Comparison of ENCODE assay signal across 18 mouse cellular contexts in the genomic region with DNA sequence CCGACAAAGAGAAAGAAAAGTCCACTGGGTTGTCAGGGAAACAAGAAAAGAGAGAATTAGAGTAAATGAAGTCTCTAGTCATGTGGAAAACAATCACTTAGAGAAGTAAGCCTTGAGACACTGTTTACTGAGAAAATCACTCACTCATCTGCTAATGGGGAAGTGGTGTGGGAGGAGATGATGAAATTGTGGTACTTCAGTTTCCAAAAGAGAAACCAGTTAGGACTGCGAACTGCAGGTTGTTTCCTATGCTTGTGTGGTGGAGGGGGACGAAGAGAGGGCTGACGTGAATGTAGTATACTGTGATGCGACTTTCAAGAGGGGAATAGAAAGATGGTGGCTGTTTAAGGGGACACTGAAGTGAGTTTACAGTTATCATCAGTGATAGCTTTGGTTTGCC. TPM values are rescaled to one million over a fixed set of nuclear protein-coding genes. Genes with fewer than 3 reads are reported as not detected.
DNase-seq lines count a peak whose midpoint lies in the region; ATAC-seq lines count a peak whose summit lies in the region.
"Had no signal": no experiment of that assay in that cellular context is flagged by ENCODE, and none has a peak within 500 bp of the region (broad histone marks: within the 10 kb centered on the region; RNA-seq: fewer than 3 reads in every experiment).

No protein-coding gene starts in this region.

- WGBS in liver, embryonic 12.5 days (ENCODE audit: insufficient replicate concordance): 23% methylated on average over 5 of the region's 5 CpGs
- 59% methylated on average over 5 of the region's 5 CpGs for WGBS in hindbrain, embryonic 13.5 days
- 62% methylated on average over 5 of the region's 5 CpGs for WGBS in hindbrain, embryonic 11.5 days

- H3K4me1 ChIP-seq in liver, embryonic 12.5 days: no peaks in the 10 kb centered on the region
- no peaks in the 10 kb centered on the region for H3K4me1 ChIP-seq in hindbrain, embryonic 13.5 days (replicated peaks)
- no peaks in the 10 kb centered on the region for H3K4me1 ChIP-seq in hindbrain, embryonic 11.5 days (replicated peaks; ENCODE audit: control insufficient read depth, insufficient read depth, low read length)
- H3K4me1 ChIP-seq: heart, embryonic 12.5 days; hindbrain, embryonic 15.5 days; midbrain, embryonic 12.5 days had no signal

- no peaks in the 10 kb centered on the region for H3K27me3 ChIP-seq in liver, embryonic 12.5 days (replicated peaks)
- H3K27me3 ChIP-seq in hindbrain, embryonic 13.5 days: no peaks in the 10 kb centered on the region
- no peaks in the 10 kb centered on the region for H3K27me3 ChIP-seq in hindbrain, embryonic 11.5 days (ENCODE audit: control insufficient read depth, insufficient read depth, low read length)
- H3K27me3 ChIP-seq: heart, embryonic 12.5 days; hindbrain, embryonic 15.5 days; midbrain, embryonic 12.5 days had no signal

- ATAC-seq in liver, embryonic 12.5 days: 0 out of 2 replicates have a peak, but pooled peaks have one; percentile 8
- no peak for ATAC-seq in hindbrain, embryonic 13.5 days (ENCODE audit: low FRiP score)
- no peak for ATAC-seq in hindbrain, embryonic 11.5 days (ENCODE audit: low FRiP score)
- no peak for ATAC-seq in erythroid progenitor cell, adult 5-6 weeks (replicated peaks; ENCODE audit: low FRiP score, poor library complexity, severe bottlenecking)

- no peak overlapping the region for H3K4me2 ChIP-seq in liver, embryonic 12.5 days
- no peak overlapping the region for H3K4me2 ChIP-seq in hindbrain, embryonic 13.5 days
- no peak overlapping the region for H3K4me2 ChIP-seq in hindbrain, embryonic 11.5 days (replicated peaks; ENCODE audit: low read depth, low read length)
- H3K4me2 ChIP-seq: heart, embryonic 12.5 days; hindbrain, embryonic 15.5 days; midbrain, embryonic 12.5 days had no signal

- H3K27ac ChIP-seq in liver, embryonic 12.5 days: no peak overlapping the region
- H3K27ac ChIP-seq in hindbrain, embryonic 13.5 days: no peak overlapping the region
- H3K27ac ChIP-seq in hindbrain, embryonic 11.5 days (ENCODE audit: low read depth, low read length): no peak overlapping the region
- H3K27ac ChIP-seq: hindbrain, embryonic 15.5 days; midbrain, embryonic 12.5 days had no signal

- H3K9ac ChIP-seq in liver, embryonic 12.5 days: no peak overlapping the region
- no peak overlapping the region for H3K9ac ChIP-seq in hindbrain, embryonic 13.5 days
- no peak overlapping the region for H3K9ac ChIP-seq in hindbrain, embryonic 11.5 days (ENCODE audit: low read depth, low read length)
- H3K9ac ChIP-seq: heart, embryonic 12.5 days; hindbrain, embryonic 15.5 days; midbrain, embryonic 12.5 days had no signal

- H3K9me3 ChIP-seq in liver, embryonic 12.5 days (replicated peaks): no peaks in the 10 kb centered on the region
- no peaks in the 10 kb centered on the region for H3K9me3 ChIP-seq in hindbrain, embryonic 13.5 days
- H3K9me3 ChIP-seq in hindbrain, embryonic 11.5 days (ENCODE audit: control insufficient read depth, low read length): no peaks in the 10 kb centered on the region
- H3K9me3 ChIP-seq: G1E; heart, embryonic 12.5 days; hindbrain, embryonic 15.5 days; midbrain, embryonic 12.5 days had no signal

- no peak overlapping the region for H3K4me3 ChIP-seq in liver, embryonic 12.5 days
- H3K4me3 ChIP-seq in hindbrain, embryonic 13.5 days: no peak overlapping the region
- no peak overlapping the region for H3K4me3 ChIP-seq in hindbrain, embryonic 11.5 days (ENCODE audit: low read depth, low read length)
- H3K4me3 ChIP-seq: heart, embryonic 12.5 days; hindbrain, embryonic 15.5 days; midbrain, embryonic 12.5 days had no signal

- H3K36me3 ChIP-seq in liver, embryonic 12.5 days: no peaks in the 10 kb centered on the region
- no peaks in the 10 kb centered on the region for H3K36me3 ChIP-seq in hindbrain, embryonic 13.5 days
- H3K36me3 ChIP-seq in hindbrain, embryonic 11.5 days (ENCODE audit: control insufficient read depth, insufficient read depth, low read length): no peaks in the 10 kb centered on the region
- H3K36me3 ChIP-seq: G1E; heart, embryonic 12.5 days; hindbrain, embryonic 15.5 days; midbrain, embryonic 12.5 days had no signal

- peak; percentile 7 for DNase-seq in spleen, adult 12 weeks (ENCODE audit: low spot score)
- DNase-seq in spleen, postnatal 4 days (ENCODE audit: low spot score in 2 of 2): no peak
- DNase-seq in T-cell, adult 2 months (ENCODE audit: low spot score): peak; percentile 4
- peak; percentile 12 to 51 for DNase-seq in natural killer cell, adult 2 months (ENCODE audit: low spot score in 2 of 2)
- no peak for DNase-seq in hindbrain, embryonic 11.5 days (ENCODE audit: low spot score)
- DNase-seq: cerebellum, adult 11 months; embryo, embryonic 11 days; layer of hippocampus, postnatal 36 days had no signal

RNA-seq across cellular contexts. Expression of a gene that starts 17.6 kb away (rescaled TPM):
- 0.24 and 0.38 TPM in 2 replicates for polyA plus RNA-seq in liver, embryonic 12.5 days (2016; fragmentation: Nextera tagmentation; extraction: Ambion mirVana)
- 1.3 and 1.9 TPM in 2 replicates for polyA plus RNA-seq in hindbrain, embryonic 13.5 days (2015; fragmentation: Nextera tagmentation; extraction: Ambion mirVana)
- 1.3 and 1.4 TPM in 2 replicates for polyA plus RNA-seq in hindbrain, embryonic 11.5 days (2014; fragmentation: Nextera tagmentation; extraction: Ambion mirVana)
- total RNA-seq in erythroid progenitor cell, adult 5-6 weeks (2015; ENCODE audit: low replicate concordance): not detected in 2 replicates
- total RNA-seq in erythroid progenitor cell, adult 5-6 weeks (2017; ENCODE audit: low replicate concordance): 2.0 TPM in 1 of 2 replicates, not detected in the other
- polyA plus RNA-seq: G1E had no signal

RNA-seq across cellular contexts. Expression of a gene that starts 25.6 kb away (rescaled TPM):
- polyA plus RNA-seq in liver, embryonic 12.5 days (2016; fragmentation: Nextera tagmentation; extraction: Ambion mirVana): 0.29 and 0.39 TPM in 2 replicates
- polyA plus RNA-seq in hindbrain, embryonic 13.5 days (2015; fragmentation: Nextera tagmentation; extraction: Ambion mirVana): 0.13 and 0.16 TPM in 2 replicates
- polyA plus RNA-seq in hindbrain, embryonic 11.5 days (2014; fragmentation: Nextera tagmentation; extraction: Ambion mirVana): 0.33 and 0.46 TPM in 2 replicates
- total RNA-seq in erythroid progenitor cell, adult 5-6 weeks (2015; ENCODE audit: low replicate concordance): 0.72 TPM in 1 of 2 replicates, not detected in the other
- 0.13 TPM in 1 of 2 replicates, not detected in the other for total RNA-seq in erythroid progenitor cell, adult 5-6 weeks (2017; ENCODE audit: low replicate concordance)
- total RNA-seq: gastrocnemius, adult 18-20 months; layer of hippocampus, postnatal 36 days had no signal
- polyA plus RNA-seq: G1E; testis, adult 2 months had no signal

RNA-seq across cellular contexts. Expression of a gene that starts 37.1 kb away (rescaled TPM):
- 31.9 and 32.7 TPM in 2 replicates for polyA plus RNA-seq in liver, embryonic 12.5 days (2016; fragmentation: Nextera tagmentation; extraction: Ambion mirVana)
- 3.2 and 4.8 TPM in 2 replicates for polyA plus RNA-seq in hindbrain, embryonic 13.5 days (2015; fragmentation: Nextera tagmentation; extraction: Ambion mirVana)
- 12.5 and 12.9 TPM in 2 replicates for polyA plus RNA-seq in hindbrain, embryonic 11.5 days (2014; fragmentation: Nextera tagmentation; extraction: Ambion mirVana)
- 8.3 TPM in 1 of 2 replicates, not detected in the other for total RNA-seq in erythroid progenitor cell, adult 5-6 weeks (2015; ENCODE audit: low replicate concordance)
- 2.7 TPM in 1 of 2 replicates, not detected in the other for total RNA-seq in erythroid progenitor cell, adult 5-6 weeks (2017; ENCODE audit: low replicate concordance)
- total RNA-seq: gastrocnemius, adult 18-20 months; layer of hippocampus, postnatal 36 days had no signal
- polyA plus RNA-seq: G1E; testis, adult 2 months had no signal

RNA-seq across cellular contexts. Expression of a gene that starts 48.6 kb away (rescaled TPM):
- not detected in 2 replicates for polyA plus RNA-seq in liver, embryonic 12.5 days (2016; fragmentation: Nextera tagmentation; extraction: Ambion mirVana)
- polyA plus RNA-seq in hindbrain, embryonic 13.5 days (2015; fragmentation: Nextera tagmentation; extraction: Ambion mirVana): 0.21 and 0.41 TPM in 2 replicates
- polyA plus RNA-seq in hindbrain, embryonic 11.5 days (2014; fragmentation: Nextera tagmentation; extraction: Ambion mirVana): not detected in 2 replicates
- total RNA-seq in erythroid progenitor cell, adult 5-6 weeks (2015; ENCODE audit: low replicate concordance): not detected in 2 replicates
- total RNA-seq in erythroid progenitor cell, adult 5-6 weeks (2017; ENCODE audit: low replicate concordance): not detected in 2 replicates
- total RNA-seq: gastrocnemius, adult 18-20 months; layer of hippocampus, postnatal 36 days had no signal
- polyA plus RNA-seq: G1E; kidney, embryonic 14.5 days; midbrain, embryonic 12.5 days had no signal

Comparison
In these comparisons a context has a peak if more than half of its experiments do, and no peak if none do; other contexts are left out.
1. DNase-seq: peak in spleen, adult 12 weeks (single experiment), T-cell, adult 2 months (single experiment) and natural killer cell, adult 2 months (2 of 2); none in spleen, postnatal 4 days (0 of 2) and hindbrain, embryonic 11.5 days (single experiment).